Mouse (Mus musculus) subcutaneous adipose tissue, adult 2 months (tissue): ENCODE measurements around the gene 2310050C09Rik. TPM values are rescaled to one million over a fixed set of nuclear protein-coding genes. Genes with fewer than 3 reads are reported as not detected.

Source experiments
- polyA plus RNA-seq: library from polyadenylated mRNA; depleted of rRNA; stranded (reverse); fragments of >200 nt; gene quantifications from 2 replicates; pipeline ENCODE4 v1.2.3, GENCODE M21; 2012; ENCODE audit warnings: low replicate concordance; rRNA removed

Gene 2310050C09Rik
- polyA plus RNA-seq = not detected in 2 replicates

GRCm38 (mm10) chr3:92870116-92870515 lies at the start of gene 2310050C09Rik:
2310050C09Rik (minus strand) TSS chr3:92870216.

GRCm38 (mm10) chr3:92851186-92851585 lies 18.8 kb downstream of the 2310050C09Rik start, which contains the start of gene Lce1l:
Lce1l (minus strand) TSS chr3:92851286.

GRCm38 (mm10) chr3:92827108-92827507 lies 42.9 kb downstream of the 2310050C09Rik start, which contains the start of gene Kprp:
Kprp (minus strand) TSS chr3:92827247.

Other genes with a start within 250 kb of the 2310050C09Rik start
- not detected in 2 replicates for gene Lce6a, start 248.6 kb downstream of the 2310050C09Rik start, polyA plus RNA-seq
- not detected in 2 replicates for gene Lce1a1, start 221.9 kb downstream of the 2310050C09Rik start, polyA plus RNA-seq
- not detected in 2 replicates for gene Lce1b, start 213.3 kb downstream of the 2310050C09Rik start, polyA plus RNA-seq
- not detected in 2 replicates for gene Lce1a2, start 199.9 kb downstream of the 2310050C09Rik start, polyA plus RNA-seq
- not detected in 2 replicates for gene Lce1c, start 191.0 kb downstream of the 2310050C09Rik start, polyA plus RNA-seq
- not detected in 2 replicates for gene Lce1d, start 183.0 kb downstream of the 2310050C09Rik start, polyA plus RNA-seq
- not detected in 2 replicates for gene Lce1e, start 161.1 kb downstream of the 2310050C09Rik start, polyA plus RNA-seq
- not detected in 2 replicates for gene Lce1f, start 149.9 kb downstream of the 2310050C09Rik start, polyA plus RNA-seq
- not detected in 2 replicates for gene Gm38119, start 131.1 kb downstream of the 2310050C09Rik start, polyA plus RNA-seq
- not detected in 2 replicates for gene Lce1g, start 117.9 kb downstream of the 2310050C09Rik start, polyA plus RNA-seq
- gene Lce1h, start 105.2 kb downstream of the 2310050C09Rik start, polyA plus RNA-seq = not detected in 2 replicates
- not detected in 2 replicates for gene Lce1i, start 91.3 kb downstream of the 2310050C09Rik start, polyA plus RNA-seq
- not detected in 2 replicates for gene Lce1j, start 79.7 kb downstream of the 2310050C09Rik start, polyA plus RNA-seq
- gene Lce1k, start 62.3 kb downstream of the 2310050C09Rik start, polyA plus RNA-seq = not detected in 2 replicates
- gene Kprp, start 43.0 kb downstream of the 2310050C09Rik start, polyA plus RNA-seq = not detected in 2 replicates
- not detected in 2 replicates for gene Lce1l, start 18.9 kb downstream of the 2310050C09Rik start, polyA plus RNA-seq
- not detected in 2 replicates for gene Lce3a, start 56.0 kb upstream of the 2310050C09Rik start, polyA plus RNA-seq
- gene Lce3b, start 62.8 kb upstream of the 2310050C09Rik start, polyA plus RNA-seq = not detected in 2 replicates
- 0.27 TPM in 1 of 2 replicates, not detected in the other for gene Lce3c, start 74.3 kb upstream of the 2310050C09Rik start, polyA plus RNA-seq
- gene Lce3d, start 87.2 kb upstream of the 2310050C09Rik start, polyA plus RNA-seq = not detected in 2 replicates
- not detected in 2 replicates for gene Lce3e, start 96.8 kb upstream of the 2310050C09Rik start, polyA plus RNA-seq
- not detected in 2 replicates for gene Lce3f, start 122.0 kb upstream of the 2310050C09Rik start, polyA plus RNA-seq
- not detected in 2 replicates for gene Crct1, start 145.5 kb upstream of the 2310050C09Rik start, polyA plus RNA-seq
- not detected in 2 replicates for gene Lce1m, start 148.8 kb upstream of the 2310050C09Rik start, polyA plus RNA-seq
- not detected in 2 replicates for gene Gm4858, start 198.6 kb upstream of the 2310050C09Rik start, polyA plus RNA-seq